Mouse (Mus musculus): Measurements from ENCODE around the gene Cry2. TPM values are rescaled to one million over a fixed set of nuclear protein-coding genes. Genes with fewer than 3 reads are reported as not detected.

Cry2 gene
- 4.5 TPM for polyA plus RNA-seq (2014; fragmentation: Illumina TruSeq; extraction: RNeasy Lipid Tissue Mini Kit (QIAGEN cat#74804); ENCODE audit: low read depth, low replicate concordance)

GRCm38 (mm10) chr2:92433578-92434374, at the start of gene Cry2:
Gene Cry2 (minus strand): TSS chr2:92434043.

GRCm38 (mm10) chr2:92459921-92460707, 26.3 kb upstream of the Cry2 start, which contains the start of gene Slc35c1:
Gene Slc35c1 (minus strand): TSS chr2:92460538.

GRCm38 (mm10) chr2:92401091-92401561, 32.7 kb downstream of the Cry2 start, which contains the start of gene Mapk8ip1:
Gene Mapk8ip1 (minus strand): TSS chr2:92401263.

GRCm38 (mm10) chr2:92381901-92382588, 51.8 kb downstream of the Cry2 start, which contains the start of gene 1700029I15Rik:
Gene 1700029I15Rik (plus strand): TSS chr2:92382538.

GRCm38 (mm10) chr2:92374514-92374913, 59.3 kb downstream of the Cry2 start, which contains the start of the genes Pex16 and Large2:
Gene Pex16 (plus strand): TSS chr2:92374676.
Gene Large2 (minus strand): TSS chr2:92374869.

Other genes starting within 250 kb of the Cry2 start
- gene Pex16, start 59.4 kb downstream of the Cry2 start, polyA plus RNA-seq (2014; fragmentation: Illumina TruSeq; extraction: RNeasy Lipid Tissue Mini Kit (QIAGEN cat#74804); ENCODE audit: low read depth, low replicate concordance) = 1.0 TPM
- not detected for gene Large2, start 59.2 kb downstream of the Cry2 start, polyA plus RNA-seq (2014; fragmentation: Illumina TruSeq; extraction: RNeasy Lipid Tissue Mini Kit (QIAGEN cat#74804); ENCODE audit: low read depth, low replicate concordance)
- gene 1700029I15Rik, start 51.5 kb downstream of the Cry2 start, polyA plus RNA-seq (2014; fragmentation: Illumina TruSeq; extraction: RNeasy Lipid Tissue Mini Kit (QIAGEN cat#74804); ENCODE audit: low read depth, low replicate concordance) = 1.4 TPM
- 3.8 TPM for gene Mapk8ip1, start 32.8 kb downstream of the Cry2 start, polyA plus RNA-seq (2014; fragmentation: Illumina TruSeq; extraction: RNeasy Lipid Tissue Mini Kit (QIAGEN cat#74804); ENCODE audit: low read depth, low replicate concordance)
- gene Slc35c1, start 26.5 kb upstream of the Cry2 start, polyA plus RNA-seq (2014; fragmentation: Illumina TruSeq; extraction: RNeasy Lipid Tissue Mini Kit (QIAGEN cat#74804); ENCODE audit: low read depth, low replicate concordance) = 4.2 TPM
- 1.5 TPM for gene Chst1, start 165.7 kb upstream of the Cry2 start, polyA plus RNA-seq (2014; fragmentation: Illumina TruSeq; extraction: RNeasy Lipid Tissue Mini Kit (QIAGEN cat#74804); ENCODE audit: low read depth, low replicate concordance)